Mouse (Mus musculus) G1E-ER4 (cell line): ENCODE data around the gene Cass4. TPM values are rescaled to one million over a fixed set of nuclear protein-coding genes. Genes with fewer than 3 reads are reported as not detected.

ENCODE experiments used
- GATA1 ChIP-seq: IDR thresholded peaks from one replicate; pipeline ENCODE4 v1.8.0; 2012; ENCODE audit warnings: low read length, inconsistent platforms
- polyA plus RNA-seq: library from polyadenylated mRNA; stranded (reverse); fragments of >175 nt; gene quantifications from 2 replicates; pipeline ENCODE4 v1.2.3, GENCODE M21; 2012

Cass4 gene
- polyA plus RNA-seq, 1 experiment, result not detected

DNA sequence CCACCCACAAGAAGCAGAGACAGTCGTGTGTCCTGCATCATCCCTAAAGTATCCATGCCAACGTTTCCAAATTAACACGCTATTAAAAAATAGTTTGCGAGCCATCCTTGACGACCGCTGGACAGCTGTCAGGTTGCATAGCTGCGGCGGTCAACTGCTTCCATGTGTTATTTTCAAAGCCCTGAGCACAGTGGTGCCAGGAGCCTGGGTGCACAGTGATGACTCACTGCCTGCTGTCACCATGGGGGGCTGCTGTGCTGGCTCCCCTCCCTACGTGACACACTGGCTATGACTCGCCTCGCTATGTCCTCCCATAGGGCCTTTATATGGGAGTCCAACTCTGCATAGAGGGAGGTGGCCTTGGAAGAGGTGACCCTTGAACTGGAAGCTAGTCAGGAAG, 17.5 kb downstream of the Cass4 start:
- no peak for TF ChIP-seq GATA1

- no peak for TF ChIP-seq GATA1
Observed at GRCm38 (mm10) chr2:172412454-172412853, 18.9 kb downstream of the Cass4 start.

DNA sequence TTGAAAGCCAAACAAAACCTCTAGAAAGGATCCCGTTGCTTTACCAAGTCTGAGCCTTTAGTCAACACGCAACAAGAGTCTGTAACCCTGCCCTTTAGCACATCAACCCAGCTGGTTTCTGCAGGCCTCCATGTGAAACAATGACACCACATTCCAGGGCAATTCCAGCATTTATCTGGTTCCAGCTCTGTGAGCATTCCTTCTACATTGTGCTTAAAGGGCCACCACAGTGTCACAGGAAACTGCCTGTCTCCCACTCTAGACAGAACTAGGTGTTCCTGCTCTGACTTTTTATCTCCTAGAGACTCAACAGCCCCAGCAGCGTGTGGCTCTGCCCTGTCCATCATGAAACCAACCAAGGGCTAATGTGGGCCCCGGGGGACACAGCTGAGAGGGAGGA, 19.7 kb downstream of the Cass4 start:
- no peak for TF ChIP-seq GATA1

GRCm38 (mm10) chr2:172413894-172414293, 20.3 kb downstream of the Cass4 start:
- no peak for TF ChIP-seq GATA1

- no peak for TF ChIP-seq GATA1
Observed at GRCm38 (mm10) chr2:172416218-172416617, 22.6 kb downstream of the Cass4 start.

GRCm38 (mm10) chr2:172416876-172417275, 23.3 kb downstream of the Cass4 start:
- TF ChIP-seq GATA1, result no peak

- no peak for TF ChIP-seq GATA1
Observed at GRCm38 (mm10) chr2:172418208-172418607, 24.6 kb downstream of the Cass4 start.

DNA sequence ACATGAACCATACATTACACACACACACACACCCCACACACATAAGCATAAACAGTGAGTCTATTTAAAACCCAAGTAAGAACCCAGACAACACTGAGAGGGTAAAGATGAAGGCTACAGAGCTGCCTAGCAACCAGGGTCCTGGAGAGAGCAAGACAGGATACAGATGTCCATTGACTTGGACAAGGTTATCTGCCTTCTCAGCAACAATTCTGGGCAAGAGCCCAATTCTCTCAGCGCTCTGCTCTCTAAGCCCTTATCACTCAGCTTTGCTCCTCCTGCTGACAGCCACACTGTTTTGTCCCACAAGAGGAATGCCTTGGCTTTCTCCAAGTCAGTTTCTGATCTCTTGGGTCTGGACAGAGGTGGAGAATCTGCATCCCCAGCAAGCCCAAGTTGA, 37.0 kb downstream of the Cass4 start:
- no peak for TF ChIP-seq GATA1

DNA sequence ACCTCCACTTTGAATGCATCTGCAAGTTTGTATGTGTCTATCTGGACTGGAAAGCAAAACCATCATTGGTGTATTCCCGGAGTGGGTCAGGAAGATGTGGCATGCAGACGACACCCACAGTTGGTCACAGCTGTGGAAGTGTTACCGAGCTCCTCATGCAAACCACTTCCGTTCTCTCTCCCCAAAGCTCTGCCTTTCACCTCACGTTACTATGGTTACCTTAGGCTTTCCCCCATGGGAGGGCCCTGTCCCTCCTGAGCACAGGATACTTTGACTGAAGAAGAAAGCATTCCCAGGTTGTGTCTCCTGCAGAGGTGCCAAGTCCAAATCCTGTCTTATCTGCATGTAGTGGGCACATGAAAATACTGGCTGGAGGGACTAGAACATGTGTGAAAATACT, 40.2 kb downstream of the Cass4 start:
- no peak for TF ChIP-seq GATA1

- TF ChIP-seq GATA1, result no peak
Observed at GRCm38 (mm10) chr2:172437371-172437952, 43.9 kb downstream of the Cass4 start.

- no peak for TF ChIP-seq GATA1
Observed at GRCm38 (mm10) chr2:172439843-172440639, 46.4 kb downstream of the Cass4 start, which contains the start of gene Rtf2. Rtf2 (plus strand) TSS chr2:172440556.

GRCm38 (mm10) chr2:172440640-172441005, 47.0 kb downstream of the Cass4 start:
- TF ChIP-seq GATA1, result no peak

- no peak for TF ChIP-seq GATA1
Observed at GRCm38 (mm10) chr2:172441176-172441575, 47.6 kb downstream of the Cass4 start.

- no peak for TF ChIP-seq GATA1
Observed at GRCm38 (mm10) chr2:172445617-172446016, 52.0 kb downstream of the Cass4 start.

DNA sequence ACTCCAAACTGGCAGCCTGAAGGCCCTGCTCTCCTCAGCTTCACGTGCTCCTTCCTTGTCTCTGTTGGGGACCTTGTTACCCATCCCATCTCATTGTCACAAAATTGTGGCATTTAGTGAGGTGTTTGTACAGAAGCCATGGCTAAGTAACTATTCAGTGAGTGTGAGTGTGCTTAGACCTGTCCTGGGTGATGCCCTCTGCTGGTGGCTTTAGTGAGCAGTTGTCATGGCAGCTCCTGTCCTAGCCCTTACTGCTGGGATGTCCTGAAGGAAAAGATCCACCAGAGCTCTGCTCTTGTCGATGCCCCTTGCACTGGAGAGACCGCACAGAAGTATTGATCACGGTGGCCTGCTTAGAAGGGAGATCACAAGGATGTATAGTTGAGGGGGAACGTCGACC, 53.7 kb downstream of the Cass4 start:
- TF ChIP-seq GATA1, result no peak

DNA sequence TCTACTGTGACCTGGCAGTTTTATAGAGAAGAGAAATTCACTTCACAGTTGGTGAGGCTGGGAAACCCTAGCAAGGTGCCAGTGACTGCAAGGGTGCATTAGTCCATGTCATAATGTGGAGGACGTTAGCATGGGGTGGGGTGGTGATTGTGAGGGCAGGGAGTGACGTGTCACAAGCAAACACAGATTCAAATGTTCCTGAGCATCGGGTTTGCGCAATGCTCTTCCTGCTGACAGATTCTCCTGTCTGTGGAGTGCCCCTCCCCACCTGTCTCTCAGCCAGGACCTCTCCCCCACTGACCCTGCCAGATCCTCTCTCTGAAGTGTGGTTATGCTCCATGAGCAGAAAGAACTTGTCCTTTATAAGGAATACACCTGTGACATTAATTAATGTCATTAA, 54.7 kb downstream of the Cass4 start:
- TF ChIP-seq GATA1, result no peak

GRCm38 (mm10) chr2:172450640-172451039, 57.0 kb downstream of the Cass4 start:
- TF ChIP-seq GATA1, result no peak
